Mouse (Mus musculus): ENCODE data around the gene Slc25a53. TPM values are rescaled to one million over a fixed set of nuclear protein-coding genes. Genes with fewer than 3 reads are reported as not detected.
A peak's percentile ranks its signal among the peaks of the same experiment; 100 is the strongest.
"Not testable (repeated sequence)": the region's sequence is repeated elsewhere in the genome, so short reads cannot be mapped to it uniquely, and the experiment has no call there.

Gene Slc25a53
- polyA plus RNA-seq, 1 experiment = 4.3 TPM

GRCm38 (mm10) chrX:136978616-136979015 lies 59.5 kb downstream of the Slc25a53 start:
- no peaks in the 10 kb centered on the region for H3K4me1 ChIP-seq (ENCODE audit: control insufficient read depth, insufficient read depth, low read length)
- peak; percentile 47 for TF ChIP-seq CTCF (IDR thresholded peaks at IDR 0.05; ENCODE audit: insufficient read depth, low read length)
- TF ChIP-seq POLR2A (IDR thresholded peaks at IDR 0.05; ENCODE audit: borderline replicate concordance, extremely low read depth, low read depth, low read length) = no peak
- DNase-seq = no peak

GRCm38 (mm10) chrX:136976424-136977084 lies 61.5 kb downstream of the Slc25a53 start, which contains the start of the genes Tmsb15l and Tmsb15b1:
Gene Tmsb15l (minus strand): TSS chrX:136976869.
Gene Tmsb15b1 (minus strand): TSS chrX:136976874.
- no peak for TF ChIP-seq POLR2A (IDR thresholded peaks at IDR 0.05; ENCODE audit: borderline replicate concordance, extremely low read depth, low read depth, low read length)
- TF ChIP-seq CTCF (IDR thresholded peaks at IDR 0.05; ENCODE audit: insufficient read depth, low read length) = no peak
- H3K4me1 ChIP-seq (ENCODE audit: control insufficient read depth, insufficient read depth, low read length) = no peaks in the 10 kb centered on the region
- whole genome bisulfite sequencing = 36% methylated on average over 15 of the region's 15 CpGs
- DNase-seq = peak; percentile 48
- H3K4me3 ChIP-seq (replicated peaks; ENCODE audit: extremely low read depth, low read depth, low read length) = peak within 1 kb of the TSS; percentile 73

More at GRCm38 (mm10) chrX:136978616-136979015, 59.5 kb downstream of the Slc25a53 start:
- H3K4me3 ChIP-seq (replicated peaks; ENCODE audit: extremely low read depth, low read depth, low read length) = no peak overlapping the region

- DNase-seq; H3K4me1 ChIP-seq (ENCODE audit: control insufficient read depth, insufficient read depth, low read length): not testable (repeated sequence)
- peak within 1 kb of the TSS; percentile 73 for H3K4me3 ChIP-seq (replicated peaks; ENCODE audit: extremely low read depth, low read depth, low read length)
- WGBS = 82% methylated on average over 6 of the region's 6 CpGs
Measured at GRCm38 (mm10) chrX:136975397-136975796, 62.7 kb downstream of the Slc25a53 start, which contains the start of gene Tmsb15b2. Gene Tmsb15b2 (minus strand): TSS chrX:136975497.

GRCm38 (mm10) chrX:136959688-136960087 lies 78.4 kb downstream of the Slc25a53 start:
- TF ChIP-seq POLR2A (IDR thresholded peaks at IDR 0.05; ENCODE audit: borderline replicate concordance, extremely low read depth, low read depth, low read length) = no peak
- peak; percentile 33 for TF ChIP-seq CTCF (IDR thresholded peaks at IDR 0.05; ENCODE audit: insufficient read depth, low read length)
- no peak for DNase-seq
- no peaks in the 10 kb centered on the region for H3K4me1 ChIP-seq (ENCODE audit: control insufficient read depth, insufficient read depth, low read length)
- no peak overlapping the region for H3K4me3 ChIP-seq (replicated peaks; ENCODE audit: extremely low read depth, low read depth, low read length)
- 35% methylated on average over 2 of the region's 2 CpGs for WGBS

GRCm38 (mm10) chrX:136958300-136958699 lies 79.8 kb downstream of the Slc25a53 start:
- not testable (repeated sequence) for H3K4me1 ChIP-seq (ENCODE audit: control insufficient read depth, insufficient read depth, low read length); DNase-seq; H3K4me3 ChIP-seq (replicated peaks; ENCODE audit: extremely low read depth, low read depth, low read length)
- 70% methylated on average over 5 of the region's 5 CpGs for WGBS

- H3K4me1 ChIP-seq (ENCODE audit: control insufficient read depth, insufficient read depth, low read length); H3K4me3 ChIP-seq (replicated peaks; ENCODE audit: extremely low read depth, low read depth, low read length): not testable (repeated sequence)
- DNase-seq = peak; percentile 6
- WGBS = 33% methylated on average over 13 of the region's 13 CpGs
Measured at GRCm38 (mm10) chrX:136957583-136958279, 80.4 kb downstream of the Slc25a53 start.

GRCm38 (mm10) chrX:136937985-136938384 lies 100.1 kb downstream of the Slc25a53 start:
- no peak for TF ChIP-seq CTCF (IDR thresholded peaks at IDR 0.05; ENCODE audit: insufficient read depth, low read length)
- TF ChIP-seq POLR2A (IDR thresholded peaks at IDR 0.05; ENCODE audit: borderline replicate concordance, extremely low read depth, low read depth, low read length) = no peak
- H3K4me1 ChIP-seq (ENCODE audit: control insufficient read depth, insufficient read depth, low read length) = no peaks in the 10 kb centered on the region
- DNase-seq = no peak
- WGBS = 34% methylated on average over 3 of the region's 3 CpGs
- H3K4me3 ChIP-seq (replicated peaks; ENCODE audit: extremely low read depth, low read depth, low read length) = no peak overlapping the region

Other genes starting within 250 kb of the Slc25a53 start
- 3.1 and 5.8 TPM in 2 replicates for gene Plp1, start 215.6 kb downstream of the Slc25a53 start, polyA plus RNA-seq (2012; rRNA removed)
- gene Rab9b, start 169.5 kb downstream of the Slc25a53 start, polyA plus RNA-seq (2012; rRNA removed) = not detected in 2 replicates
- not detected in 2 replicates for gene H2bfm, start 111.0 kb downstream of the Slc25a53 start, polyA plus RNA-seq (2012; rRNA removed)
- not detected in 2 replicates for gene Tmsb15b2, start 62.8 kb downstream of the Slc25a53 start, polyA plus RNA-seq (2012; rRNA removed)
- 0.25 and 0.49 TPM in 2 replicates for gene Tmsb15l, start 61.4 kb downstream of the Slc25a53 start, polyA plus RNA-seq (2012; rRNA removed)
- 0.62 TPM in 1 of 2 replicates, not detected in the other for gene Tmsb15b1, start 61.4 kb downstream of the Slc25a53 start, polyA plus RNA-seq (2012; rRNA removed)
- gene Zcchc18, start 45.1 kb downstream of the Slc25a53 start, polyA plus RNA-seq (2012; rRNA removed) = 0.26 and 0.34 TPM in 2 replicates
- 1.0 and 1.3 TPM in 2 replicates for gene Fam199x, start 11.3 kb upstream of the Slc25a53 start, polyA plus RNA-seq (2012; rRNA removed)
- gene Esx1, start 83.8 kb upstream of the Slc25a53 start, polyA plus RNA-seq (2012; rRNA removed) = not detected in 2 replicates